Mouse (Mus musculus) myocyte (in vitro differentiated cells): ENCODE results near the gene 1810010D01Rik.

Experiments
- CEBPB ChIP-seq: IDR thresholded peaks from 2 replicates; pipeline ENCODE4 v1.6.1; 2011; ENCODE audit warnings: mild to moderate bottlenecking, moderate library complexity; ENCODE audit not compliant: poor library complexity, insufficient read depth, severe bottlenecking
- MYOD1 ChIP-seq, 3 experiments: IDR thresholded peaks; one replicate each; pipeline ENCODE4 v1.6.1; 2011; ENCODE audit warnings: control low read depth in 2 of 3, low read depth in 2 of 3, mild to moderate bottlenecking in 2 of 3, moderate library complexity in 1 of 3; ENCODE audit not compliant: insufficient read length in 2 of 3, control insufficient read depth in 1 of 3
- MYOG ChIP-seq, 3 experiments: IDR thresholded peaks; one replicate each; pipeline ENCODE4 v1.6.1; 2011; ENCODE audit warnings: control low read depth in 2 of 3, low read depth in 2 of 3, mild to moderate bottlenecking in 2 of 3; ENCODE audit not compliant: insufficient read length in 2 of 3, control insufficient read depth in 1 of 3, insufficient read depth in 1 of 3
- POLR2A ChIP-seq: IDR thresholded peaks from one replicate; pipeline ENCODE4 v1.6.1; 2011; ENCODE audit warnings: low read depth, mild to moderate bottlenecking, control low read depth, moderate library complexity; ENCODE audit not compliant: insufficient read length
- POLR2AphosphoS2 ChIP-seq: IDR thresholded peaks from one replicate; pipeline ENCODE4 v1.6.1; 2011; ENCODE audit warnings: low read depth, control low read depth; ENCODE audit not compliant: insufficient read length
- TCF12 ChIP-seq: IDR thresholded peaks from one replicate; pipeline ENCODE4 v1.6.1; 2011; ENCODE audit warnings: mild to moderate bottlenecking, control low read depth; ENCODE audit not compliant: poor library complexity, insufficient read depth, severe bottlenecking
- USF1 ChIP-seq: IDR thresholded peaks from one replicate; pipeline ENCODE4 v1.6.1; 2011; ENCODE audit warnings: low read depth, mild to moderate bottlenecking, control low read depth, moderate library complexity

DNA sequence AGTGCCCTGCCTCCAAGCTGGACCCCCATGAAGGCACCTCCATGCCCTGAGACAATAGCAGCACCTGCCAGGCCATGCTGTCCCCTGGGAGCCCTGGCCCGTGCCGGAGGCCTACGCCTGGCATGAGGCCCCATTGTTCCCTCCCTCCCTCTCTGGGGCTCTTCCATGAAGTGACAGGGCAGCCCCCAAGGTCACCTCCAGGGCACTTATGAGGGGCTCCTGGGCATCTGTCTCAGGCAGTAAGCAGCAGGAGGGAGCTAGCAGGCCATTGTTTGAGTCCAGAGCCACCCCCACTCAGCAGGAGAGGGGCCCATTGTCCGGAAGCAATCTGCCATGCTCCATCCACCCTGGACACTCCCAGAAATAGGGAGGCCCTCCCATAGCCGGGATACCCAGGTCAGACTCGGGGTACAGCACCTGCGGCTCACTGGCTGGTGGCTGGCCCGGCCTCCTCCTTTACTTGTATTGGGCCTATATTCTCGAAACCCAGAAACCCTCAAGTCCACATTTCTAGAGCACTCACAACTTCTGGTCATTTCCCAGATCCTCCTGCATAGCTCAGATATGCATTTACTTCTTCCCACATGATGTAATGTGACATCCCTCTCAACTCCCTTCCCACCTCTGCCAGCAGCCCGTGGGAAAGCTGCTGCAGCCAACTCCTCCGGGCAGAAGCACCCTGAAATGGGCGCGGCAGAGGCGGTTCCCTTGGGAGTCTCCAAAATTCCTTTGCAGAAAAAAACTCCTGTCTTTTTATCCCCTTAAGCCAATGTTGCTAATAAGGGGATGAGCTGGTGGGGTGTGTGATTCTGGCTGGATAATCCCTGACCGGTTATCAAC is 30.9 kb downstream of the 1810010D01Rik start:
- TF ChIP-seq POLR2A (no peak), USF1 (no peak), MYOD1 (IDR thresholded peaks at IDR 0.05; ENCODE audit: control insufficient read depth in 1 of 3, insufficient read length in 2 of 3, low read depth in 2 of 3) (no peak), TCF12 (no peak), MYOG (IDR thresholded peaks at IDR 0.05; ENCODE audit: control insufficient read depth in 1 of 3, insufficient read depth in 1 of 3, insufficient read length in 2 of 3, low read depth in 2 of 3) (no peak), POLR2AphosphoS2 (no peak), CEBPB (no peak)
